Mouse (Mus musculus) midbrain, postnatal 0 days (tissue): ENCODE data around the gene Zfp408. TPM values are rescaled to one million over a fixed set of nuclear protein-coding genes. Genes with fewer than 3 reads are reported as not detected.
A peak's percentile ranks its signal among the peaks of the same experiment; 100 is the strongest.

ENCODE experiments used
- ATAC-seq: fragments of 200-750 bp; cut with Nextera tagmentation; 2 replicates; pipeline ENCODE4 v1.8.0; 2017; ENCODE audit warnings: moderate number of reproducible peaks, mild to moderate bottlenecking, moderate TSS enrichment, moderate library complexity; ENCODE audit not compliant: low FRiP score
- DNase-seq: peaks from one replicate; pipeline ENCODE4 v3.0.0-alpha.2; 2015; ENCODE audit warnings: low spot score
- H3K27ac ChIP-seq: fragments of 300-500 bp; sonication (generic); 2 replicates; pipeline ENCODE4 v1.5.1; 2014; ENCODE audit warnings: low read depth, mild to moderate bottlenecking, low read length, mixed read lengths
- H3K27me3 ChIP-seq: fragments of 300-500 bp; sonication (generic); 2 replicates; pipeline ENCODE4 v1.6.1; 2014; ENCODE audit warnings: low read length, control low read depth, mixed read lengths; ENCODE audit not compliant: insufficient read depth
- H3K36me3 ChIP-seq: fragments of 300-500 bp; sonication (generic); 2 replicates; pipeline ENCODE4 v1.6.1; 2014; ENCODE audit warnings: low read length, control low read depth, mixed read lengths; ENCODE audit not compliant: insufficient read depth
- H3K4me1 ChIP-seq: fragments of 300-500 bp; sonication (generic); 2 replicates; pipeline ENCODE4 v1.6.1; 2014; ENCODE audit warnings: mild to moderate bottlenecking, control low read depth, antibody characterized with exemption, low read length, mixed read lengths; ENCODE audit not compliant: insufficient read depth
- H3K4me2 ChIP-seq: fragments of 300-500 bp; sonication (generic); 2 replicates; pipeline ENCODE4 v1.6.1; 2014; ENCODE audit warnings: low read depth, mild to moderate bottlenecking, low read length, mixed read lengths; ENCODE audit not compliant: poor library complexity, severe bottlenecking
- H3K4me3 ChIP-seq: fragments of 300-500 bp; sonication (generic); 2 replicates; pipeline ENCODE4 v1.5.1; 2014; ENCODE audit warnings: low read depth, mild to moderate bottlenecking, low read length, moderate library complexity
- H3K9ac ChIP-seq: fragments of 300-500 bp; sonication (generic); replicated peaks from 2 replicates; pipeline ENCODE4 v1.6.1; 2014; ENCODE audit warnings: mild to moderate bottlenecking, low read length, moderate library complexity, mixed read lengths; ENCODE audit not compliant: poor library complexity, severe bottlenecking
- H3K9me3 ChIP-seq: fragments of 300-500 bp; sonication (generic); 2 replicates; pipeline ENCODE4 v1.6.1; 2016; ENCODE audit warnings: low read length, control low read depth
- CTCF ChIP-seq: IDR thresholded peaks from 2 replicates; pipeline ENCODE4 v1.5.1; 2016; ENCODE audit warnings: antibody characterized with exemption, mild to moderate bottlenecking
- WGBS: fragments of 180-500 bp; shearing (Covaris S2); extraction: QIAGEN DNeasy Blood & Tissue Kit; methylation state at CpG from one replicate; pipeline ENCODE4 v1.1.7; 2014; 5-methylcytosine and 5-hydroxymethylcytosine counted together
- polyA plus RNA-seq: library from polyadenylated mRNA; unstranded; fragments of >200 nt; fragmentation: Nextera tagmentation; extraction: Ambion mirVana; gene quantifications from 2 replicates; pipeline ENCODE4 v1.2.1, GENCODE M21; 2015
- total RNA-seq: library from RNA; depleted of rRNA; stranded (reverse); fragments of >200 nt; gene quantifications from 2 replicates; pipeline ENCODE4 v1.2.3, GENCODE M21; 2014

The Zfp408 gene
- total and polyA plus RNA-seq, 2 experiments from 2014 or later: 10.7 to 14.9 TPM

GRCm38 (mm10) chr2:91683919-91684318 is 34.3 kb upstream of the Zfp408 start:
- H3K4me2 ChIP-seq: no peak overlapping the region
- H3K9me3 ChIP-seq: no peaks in the 10 kb centered on the region
- no peak overlapping the region for H3K9ac ChIP-seq
- DNase-seq (no peak), ATAC-seq (no peak)
- H3K4me1 ChIP-seq: no peaks in the 10 kb centered on the region
- peaks cover 57% of the 10 kb centered on the region for H3K36me3 ChIP-seq
- no peak for TF ChIP-seq CTCF
- H3K27me3 ChIP-seq: no peaks in the 10 kb centered on the region
- H3K27ac ChIP-seq: no peak overlapping the region
- WGBS: 76% methylated on average over 8 of the region's 8 CpGs
- H3K4me3 ChIP-seq: no peak overlapping the region

DNA sequence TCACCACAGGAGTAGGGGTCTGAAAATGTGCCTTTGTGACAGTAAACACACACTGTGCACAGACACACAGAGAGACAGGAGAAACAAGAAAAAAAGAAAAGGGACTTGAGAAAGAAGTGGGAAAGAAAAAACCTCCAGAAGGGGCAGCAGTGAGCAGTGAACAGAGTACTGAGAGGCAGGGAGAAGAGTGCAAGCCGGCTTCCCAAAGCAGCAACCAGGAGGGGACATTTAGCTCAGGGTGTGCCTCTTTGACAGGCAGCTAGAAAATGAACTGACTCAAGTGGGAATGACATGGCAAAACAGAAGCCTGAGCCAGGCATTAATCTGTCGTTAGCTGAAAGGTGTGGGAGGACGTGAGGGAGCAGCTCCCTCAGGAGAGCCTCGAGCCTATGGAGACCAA is 33.3 kb upstream of the Zfp408 start:
- H3K27me3 ChIP-seq: no peaks in the 10 kb centered on the region
- no peak overlapping the region for H3K27ac ChIP-seq
- peak; percentile 77 for TF ChIP-seq CTCF
- no peak overlapping the region for H3K4me2 ChIP-seq
- no peak overlapping the region for H3K9ac ChIP-seq
- H3K9me3 ChIP-seq: no peaks in the 10 kb centered on the region
- DNase-seq (peak; percentile 66), ATAC-seq (no peak)
- H3K4me3 ChIP-seq: no peak overlapping the region
- 54% methylated on average over 4 of the region's 4 CpGs for WGBS
- no peaks in the 10 kb centered on the region for H3K4me1 ChIP-seq
- peaks cover 58% of the 10 kb centered on the region for H3K36me3 ChIP-seq

DNA sequence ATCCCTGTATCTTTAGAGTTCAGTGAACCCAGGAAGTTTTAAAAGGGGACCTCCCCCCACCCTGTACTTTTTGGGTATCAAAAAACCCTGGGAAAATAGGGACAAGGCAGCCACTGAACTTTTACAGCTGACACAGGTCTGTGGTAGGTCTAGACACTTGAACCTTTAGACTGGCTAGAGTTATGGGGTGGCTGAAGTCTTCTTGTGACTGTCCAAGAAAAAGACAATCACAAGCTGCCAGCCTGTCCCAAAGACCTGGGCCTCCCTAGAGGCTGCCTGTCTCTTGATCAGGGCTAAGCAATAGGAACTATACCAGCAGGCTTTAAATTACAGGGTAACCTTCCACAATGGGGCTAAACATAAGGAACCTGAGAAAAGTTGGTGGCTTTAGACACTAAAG is 27.4 kb upstream of the Zfp408 start:
- no peak for DNase-seq
- Histone ChIP-seq H3K27ac (no peak overlapping the region), H3K36me3 (peaks cover 72% of the 10 kb centered on the region), H3K4me3 (no peak overlapping the region), H3K4me2 (no peak overlapping the region), H3K4me1 (no peaks in the 10 kb centered on the region), H3K27me3 (no peaks in the 10 kb centered on the region), H3K9ac (no peak overlapping the region), H3K9me3 (no peaks in the 10 kb centered on the region)
- no peak for ATAC-seq
- TF ChIP-seq CTCF: no peak

DNA sequence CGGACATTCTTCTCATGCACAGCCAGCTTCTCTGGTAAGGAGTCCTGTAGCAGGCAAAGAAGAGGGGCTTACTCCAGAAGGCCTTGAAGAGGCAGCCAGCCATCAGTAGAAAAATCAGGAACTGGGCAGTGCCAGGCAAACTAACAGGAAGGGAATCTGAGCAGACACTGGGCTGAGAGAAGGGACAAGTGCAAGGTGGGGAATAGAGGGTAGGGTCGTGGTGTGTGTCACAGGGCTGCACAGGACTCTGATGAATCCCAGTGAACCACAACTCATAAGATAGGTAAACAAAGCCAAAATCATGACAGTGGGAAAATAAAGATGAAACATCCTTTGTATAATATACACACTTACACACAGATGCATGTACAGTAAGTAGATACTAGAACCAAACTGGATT is 26.8 kb upstream of the Zfp408 start:
- Histone ChIP-seq H3K4me1 (no peaks in the 10 kb centered on the region), H3K27ac (no peak overlapping the region), H3K4me2 (no peak overlapping the region), H3K9me3 (no peaks in the 10 kb centered on the region), H3K4me3 (no peak overlapping the region), H3K36me3 (peaks cover 67% of the 10 kb centered on the region), H3K27me3 (no peaks in the 10 kb centered on the region), H3K9ac (no peak overlapping the region)
- WGBS: 82% methylated on average over 2 of the region's 2 CpGs
- DNase-seq: no peak
- no peak for TF ChIP-seq CTCF
- ATAC-seq: no peak

DNA sequence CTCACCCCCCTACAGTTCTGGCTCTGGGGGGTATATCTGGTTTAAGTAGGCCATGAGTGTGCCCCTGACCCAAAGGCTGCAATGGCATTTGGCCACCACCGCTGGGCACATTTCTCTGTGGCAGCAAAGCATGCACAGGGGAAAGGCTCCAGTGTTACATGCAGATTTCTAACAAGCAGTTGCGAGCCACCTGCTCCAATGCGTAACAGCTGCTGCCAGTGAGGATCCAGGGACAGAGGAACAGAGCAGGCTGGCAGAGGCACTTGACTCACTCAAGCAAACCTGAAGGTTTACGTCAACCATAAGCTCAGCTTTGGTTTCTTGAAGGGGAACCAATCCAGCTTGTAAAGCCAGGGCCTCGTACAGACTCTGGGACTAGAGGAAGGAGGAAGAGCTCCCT is 25.3 kb upstream of the Zfp408 start:
- ATAC-seq (no peak), DNase-seq (no peak)
- H3K27ac ChIP-seq: no peak overlapping the region
- no peak overlapping the region for H3K4me3 ChIP-seq
- no peak overlapping the region for H3K9ac ChIP-seq
- TF ChIP-seq CTCF: no peak
- no peaks in the 10 kb centered on the region for H3K4me1 ChIP-seq
- 87% methylated on average over 5 of the region's 5 CpGs for WGBS
- H3K36me3 ChIP-seq: peaks cover 67% of the 10 kb centered on the region
- no peaks in the 10 kb centered on the region for H3K27me3 ChIP-seq
- H3K9me3 ChIP-seq: no peaks in the 10 kb centered on the region
- H3K4me2 ChIP-seq: no peak overlapping the region

GRCm38 (mm10) chr2:91673587-91673986 is 24.0 kb upstream of the Zfp408 start:
- H3K4me3 ChIP-seq: no peak overlapping the region
- WGBS: 91% methylated on average over 2 of the region's 2 CpGs
- no peak overlapping the region for H3K4me2 ChIP-seq
- no peak overlapping the region for H3K9ac ChIP-seq
- no peak overlapping the region for H3K27ac ChIP-seq
- no peak for TF ChIP-seq CTCF
- H3K36me3 ChIP-seq: peaks cover 75% of the 10 kb centered on the region
- no peaks in the 10 kb centered on the region for H3K9me3 ChIP-seq
- ATAC-seq (no peak), DNase-seq (no peak)
- H3K4me1 ChIP-seq: no peaks in the 10 kb centered on the region
- H3K27me3 ChIP-seq: no peaks in the 10 kb centered on the region
